Mouse (Mus musculus) intestine, postnatal 0 days (tissue): ENCODE measurements around the gene Olfr653. TPM values are rescaled to one million over a fixed set of nuclear protein-coding genes. Genes with fewer than 3 reads are reported as not detected.

Experiments used
- ATAC-seq: fragments of 200-750 bp; cut with Nextera tagmentation; 2 replicates; pipeline ENCODE4 v1.8.0; 2017; ENCODE audit warnings: mild to moderate bottlenecking, moderate TSS enrichment, moderate library complexity
- H3K27ac ChIP-seq: fragments of 300-500 bp; sonication (generic); 2 replicates; pipeline ENCODE4 v1.5.1; 2014; ENCODE audit warnings: mild to moderate bottlenecking, low read depth, low read length, moderate library complexity
- H3K27me3 ChIP-seq: fragments of 300-500 bp; sonication (generic); replicated peaks from 2 replicates; pipeline ENCODE4 v1.6.1; 2014; ENCODE audit warnings: low read length, mixed read lengths; ENCODE audit not compliant: control insufficient read depth, insufficient read depth
- H3K36me3 ChIP-seq: fragments of 300-500 bp; sonication (generic); 2 replicates; pipeline ENCODE4 v1.6.1; 2014; ENCODE audit warnings: mild to moderate bottlenecking, moderate library complexity; ENCODE audit not compliant: control insufficient read depth, insufficient read depth
- H3K4me1 ChIP-seq: fragments of 300-500 bp; sonication (generic); replicated peaks from 2 replicates; pipeline ENCODE4 v1.6.1; 2014; ENCODE audit warnings: antibody characterized with exemption, low read length, mixed read lengths; ENCODE audit not compliant: control insufficient read depth, insufficient read depth
- H3K4me2 ChIP-seq: fragments of 300-500 bp; sonication (generic); replicated peaks from 2 replicates; pipeline ENCODE4 v1.6.1; 2014; ENCODE audit warnings: low read depth, mild to moderate bottlenecking, moderate library complexity
- H3K4me3 ChIP-seq: fragments of 300-500 bp; sonication (generic); 2 replicates; pipeline ENCODE4 v1.5.1; 2014; ENCODE audit warnings: low read depth, low read length
- H3K9ac ChIP-seq: fragments of 300-500 bp; sonication (generic); 2 replicates; pipeline ENCODE4 v1.6.1; 2014; ENCODE audit warnings: mild to moderate bottlenecking, low read depth, low read length
- H3K9me3 ChIP-seq: fragments of 300-500 bp; sonication (generic); 2 replicates; pipeline ENCODE4 v1.6.1; 2016; ENCODE audit warnings: mixed run types; ENCODE audit not compliant: control insufficient read depth
- CTCF ChIP-seq: sonication (generic); IDR thresholded peaks from 2 replicates; pipeline ENCODE4 v1.5.1; 2016; ENCODE audit warnings: low read depth, mild to moderate bottlenecking, control low read depth, antibody characterized with exemption, moderate library complexity
- WGBS: fragments of 180-500 bp; shearing (Covaris S2); extraction: QIAGEN DNeasy Blood & Tissue Kit; methylation state at CpG from one replicate; pipeline ENCODE4 v1.1.7; 2014; 5-methylcytosine and 5-hydroxymethylcytosine counted together
- polyA plus RNA-seq: library from polyadenylated mRNA; unstranded; fragments of >200 nt; fragmentation: Nextera tagmentation; extraction: Ambion mirVana; gene quantifications from 2 replicates; pipeline ENCODE4 v1.2.1, GENCODE M21; 2015

Gene Olfr653
- polyA plus RNA-seq, 1 experiment from 2014 or later = not detected

DNA sequence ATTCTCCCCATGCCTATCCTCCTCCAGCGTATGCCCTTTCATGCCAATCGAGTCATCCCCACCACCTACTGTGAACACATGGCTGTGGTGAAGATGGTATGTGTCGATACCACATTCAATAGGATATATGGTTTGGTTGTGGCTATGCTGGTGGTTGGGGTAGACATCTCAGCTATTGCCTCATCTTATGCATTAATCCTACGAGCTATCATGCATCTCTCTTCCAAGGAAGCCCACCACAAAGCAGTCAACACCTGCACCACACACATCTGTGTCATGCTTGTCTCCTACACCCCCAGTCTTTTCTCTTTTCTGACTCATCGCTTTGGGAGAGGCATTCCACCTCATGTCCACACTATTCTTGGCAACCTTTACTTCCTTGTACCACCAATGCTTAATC, 11.2 kb downstream of the Olfr653 start:
- Histone ChIP-seq H3K4me3 (no peak overlapping the region), H3K4me1 (no peaks in the 10 kb centered on the region), H3K27me3 (no peaks in the 10 kb centered on the region), H3K36me3 (no peaks in the 10 kb centered on the region), H3K9me3 (no peaks in the 10 kb centered on the region), H3K27ac (no peak overlapping the region), H3K9ac (no peak overlapping the region), H3K4me2 (no peak overlapping the region)
- no peak for TF ChIP-seq CTCF
- WGBS = 85% methylated on average over 5 of the region's 5 CpGs
- ATAC-seq = no peak

DNA sequence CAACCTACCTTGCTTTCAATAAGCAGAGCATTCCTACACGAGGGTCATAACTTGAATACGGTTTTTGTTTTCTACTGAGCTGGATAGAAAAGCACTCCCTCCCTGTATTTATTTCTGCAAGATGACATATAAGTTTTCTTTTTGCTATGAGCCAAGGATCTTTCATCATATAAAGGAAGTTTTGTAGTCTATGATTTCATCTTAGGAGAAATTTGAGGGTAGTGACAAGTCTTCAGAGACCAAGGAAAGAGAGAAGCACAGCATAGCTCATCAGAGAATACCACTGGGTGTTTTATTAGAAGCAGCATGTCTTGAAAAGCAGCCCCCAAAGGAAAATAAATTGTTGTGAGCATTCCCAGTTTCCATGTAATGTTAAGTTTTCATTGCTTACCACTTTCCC, 24.6 kb downstream of the Olfr653 start, which contains the start of gene Olfr655:
Gene Olfr655, minus strand, starts transcription at position 101 of the 400 bp plus-strand sequence.
- Histone ChIP-seq H3K27me3 (no peaks in the 10 kb centered on the region), H3K4me2 (no peak within 1 kb of the TSS), H3K9ac (no peak within 1 kb of the TSS), H3K27ac (no peak within 1 kb of the TSS), H3K4me3 (no peak within 1 kb of the TSS), H3K36me3 (no peaks in the 10 kb centered on the region), H3K4me1 (no peaks in the 10 kb centered on the region), H3K9me3 (no peaks in the 10 kb centered on the region)
- ATAC-seq = no peak
- no peak for TF ChIP-seq CTCF
- WGBS = 88% methylated on average over 2 of the region's 2 CpGs

DNA sequence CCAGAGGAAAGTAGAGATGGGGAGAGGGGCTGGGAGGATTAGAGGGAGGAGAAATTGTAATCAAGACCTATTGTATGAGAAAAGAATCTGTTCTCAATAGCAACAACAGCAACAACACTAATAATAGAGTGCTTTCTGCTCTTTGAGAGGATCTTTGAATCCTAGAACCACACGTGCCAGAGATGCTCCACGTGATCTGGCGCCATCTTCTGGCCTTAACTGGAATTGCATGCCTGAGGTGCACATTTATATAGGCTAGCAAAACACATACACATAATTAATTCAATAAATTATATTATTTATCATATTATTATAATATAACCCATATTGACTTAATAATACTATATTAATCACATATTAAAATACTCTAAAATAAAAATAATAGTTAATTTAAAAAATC, 26.1 kb downstream of the Olfr653 start:
- Histone ChIP-seq H3K27me3 (no peaks in the 10 kb centered on the region), H3K4me2 (no peak overlapping the region), H3K9ac (no peak overlapping the region), H3K36me3 (no peaks in the 10 kb centered on the region), H3K9me3 (no peaks in the 10 kb centered on the region), H3K4me3 (no peak overlapping the region), H3K27ac (no peak overlapping the region), H3K4me1 (no peaks in the 10 kb centered on the region)
- 9% methylated on average over 3 of the region's 3 CpGs for WGBS
- ATAC-seq = peak; percentile 38; the same call in 1 of the 2 replicates
- TF ChIP-seq CTCF = peak; percentile 89

DNA sequence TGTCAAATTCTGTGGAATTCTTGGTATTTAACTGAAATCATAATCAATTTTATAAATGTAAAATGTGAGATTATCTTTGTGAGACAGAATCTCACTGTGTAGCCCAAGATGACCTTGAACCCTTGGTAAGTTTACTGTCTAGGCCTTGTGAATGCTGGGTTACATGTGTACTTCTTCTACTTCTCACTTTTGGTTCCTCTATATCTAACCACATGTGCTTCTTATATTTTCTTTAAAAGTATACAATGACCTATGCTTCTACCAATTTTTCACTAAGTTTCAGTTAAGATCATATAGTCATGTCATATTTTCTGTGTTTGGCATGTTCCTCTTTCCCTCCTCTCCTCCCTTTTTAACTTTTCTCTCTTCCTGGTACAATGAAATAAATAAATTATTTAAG, 27.6 kb downstream of the Olfr653 start:
- no peak for TF ChIP-seq CTCF
- no peaks in the 10 kb centered on the region for H3K9me3 ChIP-seq
- no peaks in the 10 kb centered on the region for H3K4me1 ChIP-seq
- no peak for ATAC-seq
- H3K27me3 ChIP-seq = no peaks in the 10 kb centered on the region
- H3K27ac ChIP-seq = no peak overlapping the region
- no peaks in the 10 kb centered on the region for H3K36me3 ChIP-seq
- H3K4me2 ChIP-seq = no peak overlapping the region
- H3K9ac ChIP-seq = no peak overlapping the region
- no peak overlapping the region for H3K4me3 ChIP-seq

DNA sequence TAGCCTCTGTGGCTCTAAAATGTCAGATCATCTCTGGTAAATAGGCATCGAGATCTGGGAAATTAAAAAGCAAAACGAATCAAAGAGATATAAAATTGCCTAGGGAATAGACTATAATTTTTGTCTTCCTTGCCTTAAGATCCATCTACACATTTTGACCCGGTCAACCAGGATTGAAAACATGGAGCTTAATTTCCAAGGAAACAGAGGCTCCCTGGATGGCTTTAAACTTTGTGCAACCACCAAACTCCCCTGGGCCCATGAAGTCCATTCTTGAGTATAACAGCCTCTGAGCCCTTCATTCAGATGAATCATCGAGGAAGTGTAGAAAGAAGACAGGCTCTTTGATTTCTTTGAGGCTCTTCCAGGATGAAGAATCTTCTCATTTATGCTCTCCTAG, 36.5 kb downstream of the Olfr653 start, which contains the start of gene Olfr656:
Gene Olfr656, plus strand, starts transcription at position 301 of the 400 bp plus-strand sequence.
- no peaks in the 10 kb centered on the region for H3K9me3 ChIP-seq
- WGBS = 75% methylated on average over 4 of the region's 4 CpGs
- TF ChIP-seq CTCF = no peak
- no peak within 1 kb of the TSS for H3K9ac ChIP-seq
- no peak within 1 kb of the TSS for H3K4me3 ChIP-seq
- no peaks in the 10 kb centered on the region for H3K36me3 ChIP-seq
- H3K27me3 ChIP-seq = no peaks in the 10 kb centered on the region
- no peak within 1 kb of the TSS for H3K27ac ChIP-seq
- H3K4me2 ChIP-seq = no peak within 1 kb of the TSS
- ATAC-seq = no peak
- H3K4me1 ChIP-seq = no peaks in the 10 kb centered on the region

DNA sequence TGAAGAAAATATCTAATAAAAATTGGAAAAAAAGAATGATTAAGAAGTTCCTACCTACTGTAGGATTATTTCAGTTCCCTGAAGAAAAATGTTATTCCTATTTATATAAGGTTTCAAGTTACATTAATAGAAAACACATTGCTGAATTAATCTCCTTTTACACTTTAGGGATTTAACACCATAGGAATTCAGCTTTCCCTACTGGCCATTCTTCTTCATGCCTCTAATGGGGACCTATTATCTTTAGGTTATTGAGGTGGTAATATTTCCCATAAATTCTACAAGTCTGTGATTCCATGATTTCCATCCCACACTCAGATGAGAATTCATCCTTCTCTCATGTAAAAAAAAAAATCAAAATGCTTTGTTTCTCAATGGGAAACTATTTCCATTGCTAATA, 47.4 kb downstream of the Olfr653 start, which contains the start of gene Olfr657:
Gene Olfr657, plus strand, starts transcription at position 301 of the 400 bp plus-strand sequence.
- H3K4me3 ChIP-seq = no peak within 1 kb of the TSS
- no peak within 1 kb of the TSS for H3K4me2 ChIP-seq
- no peaks in the 10 kb centered on the region for H3K9me3 ChIP-seq
- ATAC-seq = no peak
- no peaks in the 10 kb centered on the region for H3K36me3 ChIP-seq
- TF ChIP-seq CTCF = no peak
- no peak within 1 kb of the TSS for H3K27ac ChIP-seq
- no peaks in the 10 kb centered on the region for H3K4me1 ChIP-seq
- H3K9ac ChIP-seq = no peak within 1 kb of the TSS
- no peaks in the 10 kb centered on the region for H3K27me3 ChIP-seq

Other genes with a start within 250 kb of the Olfr653 start
- gene Trim34b, start 247.8 kb upstream of the Olfr653 start, polyA plus RNA-seq = 0.16 and 0.22 TPM in 2 replicates
- 4.8 and 5.0 TPM in 2 replicates for gene Trim12c, start 224.0 kb upstream of the Olfr653 start, polyA plus RNA-seq
- gene Trim30b, start 207.4 kb upstream of the Olfr653 start, polyA plus RNA-seq = 0.23 and 0.24 TPM in 2 replicates
- 0.10 and 0.14 TPM in 2 replicates for gene Trim30c, start 176.5 kb upstream of the Olfr653 start, polyA plus RNA-seq
- gene Trim30a, start 112.1 kb upstream of the Olfr653 start, polyA plus RNA-seq = 5.0 and 5.3 TPM in 2 replicates
- gene Trim30d, start 69.5 kb upstream of the Olfr653 start, polyA plus RNA-seq = 18.7 and 18.8 TPM in 2 replicates
- not detected in 2 replicates for gene Olfr651, start 27.2 kb upstream of the Olfr653 start, polyA plus RNA-seq
- 0.04 TPM in 1 of 2 replicates, not detected in the other for gene Olfr652, start 16.4 kb upstream of the Olfr653 start, polyA plus RNA-seq
- gene Olfr654, start 9.7 kb downstream of the Olfr653 start, polyA plus RNA-seq = not detected in 2 replicates
- not detected in 2 replicates for gene Olfr655, start 24.5 kb downstream of the Olfr653 start, polyA plus RNA-seq
- gene Olfr656, start 36.6 kb downstream of the Olfr653 start, polyA plus RNA-seq = not detected in 2 replicates
- gene Olfr657, start 47.5 kb downstream of the Olfr653 start, polyA plus RNA-seq = not detected in 2 replicates
- gene Olfr658, start 70.0 kb downstream of the Olfr653 start, polyA plus RNA-seq = 0.09 TPM in 2 replicates
- not detected in 2 replicates for gene Olfr659, start 89.4 kb downstream of the Olfr653 start, polyA plus RNA-seq
- not detected in 2 replicates for gene Olfr661, start 109.2 kb downstream of the Olfr653 start, polyA plus RNA-seq
- gene Usp17le, start 200.2 kb downstream of the Olfr653 start, polyA plus RNA-seq = not detected in 2 replicates